Mouse (Mus musculus) midbrain, embryonic 12.5 days (tissue): ENCODE results near the gene Tmem132a. TPM values are rescaled to one million over a fixed set of nuclear protein-coding genes. Genes with fewer than 3 reads are reported as not detected.

Source experiments
- ATAC-seq: fragments of 200-750 bp; cut with Nextera tagmentation; 2 replicates; pipeline ENCODE4 v1.8.0; 2017; ENCODE audit warnings: low read depth, moderate TSS enrichment, moderate library complexity; ENCODE audit not compliant: low FRiP score
- H3K27ac ChIP-seq: fragments of 300-500 bp; sonication (generic); replicated peaks from 2 replicates; pipeline ENCODE4 v1.5.1; 2016; ENCODE audit warnings: mild to moderate bottlenecking
- H3K27me3 ChIP-seq: fragments of 300-500 bp; sonication (generic); 2 replicates; pipeline ENCODE4 v1.6.1; 2016; ENCODE audit warnings: mild to moderate bottlenecking
- H3K36me3 ChIP-seq: fragments of 300-500 bp; sonication (generic); 2 replicates; pipeline ENCODE4 v1.6.1; 2016
- H3K4me1 ChIP-seq: fragments of 300-500 bp; sonication (generic); 2 replicates; pipeline ENCODE4 v1.6.1; 2016
- H3K4me2 ChIP-seq: fragments of 300-500 bp; sonication (generic); replicated peaks from 2 replicates; pipeline ENCODE4 v1.6.1; 2016; ENCODE audit warnings: mild to moderate bottlenecking, moderate library complexity
- H3K4me3 ChIP-seq: fragments of 300-500 bp; sonication (generic); 2 replicates; pipeline ENCODE4 v1.5.1; 2016; ENCODE audit warnings: mild to moderate bottlenecking
- H3K9ac ChIP-seq: fragments of 300-500 bp; sonication (generic); replicated peaks from 2 replicates; pipeline ENCODE4 v1.6.1; 2016; ENCODE audit warnings: mild to moderate bottlenecking, moderate library complexity
- H3K9me3 ChIP-seq: fragments of 300-500 bp; sonication (generic); 2 replicates; pipeline ENCODE4 v1.6.1; 2016; ENCODE audit warnings: mild to moderate bottlenecking
- WGBS: fragments of 180-500 bp; shearing (Covaris S2); methylation state at CpG from one replicate; pipeline ENCODE4 v1.1.7; 2016; 5-methylcytosine and 5-hydroxymethylcytosine counted together
- polyA plus RNA-seq: library from polyadenylated mRNA; unstranded; fragments of >200 nt; fragmentation: Nextera tagmentation; extraction: Ambion mirVana; gene quantifications from 2 replicates; pipeline ENCODE4 v1.2.1, GENCODE M21; 2016

Tmem132a gene
- polyA plus RNA-seq, 1 experiment from 2014 or later, result 146 TPM

- no peak for ATAC-seq
- Histone ChIP-seq H3K27ac (no peak overlapping the region), H3K27me3 (peaks cover 13% of the 10 kb centered on the region; the same call in 1 of the 2 replicates), H3K4me1 (no peaks in the 10 kb centered on the region), H3K9ac (no peak overlapping the region), H3K4me2 (no peak overlapping the region), H3K9me3 (no peaks in the 10 kb centered on the region), H3K36me3 (no peaks in the 10 kb centered on the region), H3K4me3 (no peak overlapping the region)
- WGBS, result 55% methylated on average over 24 of the region's 24 CpGs
These were observed 26.8 kb downstream of the Tmem132a start for GRCm38 (mm10) chr19:10842914-10843313.

- Histone ChIP-seq H3K27me3 (peaks cover 13% of the 10 kb centered on the region; the same call in 1 of the 2 replicates), H3K4me3 (no peak overlapping the region), H3K4me1 (no peaks in the 10 kb centered on the region), H3K36me3 (no peaks in the 10 kb centered on the region), H3K27ac (no peak overlapping the region), H3K9me3 (no peaks in the 10 kb centered on the region), H3K4me2 (no peak overlapping the region), H3K9ac (no peak overlapping the region)
- ATAC-seq, result no peak
- WGBS, result 52% methylated on average over 16 of the region's 16 CpGs
These were observed 27.8 kb downstream of the Tmem132a start for GRCm38 (mm10) chr19:10841721-10842626.

- no peaks in the 10 kb centered on the region for H3K4me1 ChIP-seq
- H3K9ac ChIP-seq, result no peak within 1 kb of the TSS
- H3K36me3 ChIP-seq, result no peaks in the 10 kb centered on the region
- 85% methylated on average over 15 of the region's 15 CpGs for WGBS
- no peak for ATAC-seq
- H3K27me3 ChIP-seq, result peaks cover 13% of the 10 kb centered on the region; the same call in 1 of the 2 replicates
- H3K27ac ChIP-seq, result no peak within 1 kb of the TSS
- no peaks in the 10 kb centered on the region for H3K9me3 ChIP-seq
- H3K4me3 ChIP-seq, result no peak within 1 kb of the TSS
- H3K4me2 ChIP-seq, result no peak within 1 kb of the TSS
These were observed 30.5 kb downstream of the Tmem132a start, which contains the start of gene Slc15a3 for GRCm38 (mm10) chr19:10839010-10839892. Gene Slc15a3 (plus strand): TSS chr19:10839727.

GRCm38 (mm10) chr19:10835671-10836070 lies 34.1 kb downstream of the Tmem132a start:
- 74% methylated on average over 3 of the region's 3 CpGs for WGBS
- Histone ChIP-seq H3K4me1 (no peaks in the 10 kb centered on the region), H3K9ac (no peak overlapping the region), H3K36me3 (no peaks in the 10 kb centered on the region), H3K27me3 (no peaks in the 10 kb centered on the region), H3K4me2 (no peak overlapping the region), H3K4me3 (no peak overlapping the region), H3K9me3 (no peaks in the 10 kb centered on the region), H3K27ac (no peak overlapping the region)
- no peak for ATAC-seq

GRCm38 (mm10) chr19:10833611-10834010 lies 36.1 kb downstream of the Tmem132a start:
- ATAC-seq, result no peak
- no peak overlapping the region for H3K27ac ChIP-seq
- no peaks in the 10 kb centered on the region for H3K36me3 ChIP-seq
- H3K4me3 ChIP-seq, result no peak overlapping the region
- H3K9me3 ChIP-seq, result no peaks in the 10 kb centered on the region
- H3K27me3 ChIP-seq, result no peaks in the 10 kb centered on the region
- no peak overlapping the region for H3K4me2 ChIP-seq
- no peak overlapping the region for H3K9ac ChIP-seq
- 75% methylated on average over 3 of the region's 3 CpGs for WGBS
- no peaks in the 10 kb centered on the region for H3K4me1 ChIP-seq

- no peak overlapping the region for H3K4me3 ChIP-seq
- H3K9ac ChIP-seq, result no peak overlapping the region
- H3K36me3 ChIP-seq, result no peaks in the 10 kb centered on the region
- H3K27me3 ChIP-seq, result no peaks in the 10 kb centered on the region
- H3K9me3 ChIP-seq, result no peaks in the 10 kb centered on the region
- no peak for ATAC-seq
- no peak overlapping the region for H3K4me2 ChIP-seq
- WGBS, result 88% methylated on average over 3 of the region's 3 CpGs
- H3K27ac ChIP-seq, result no peak overlapping the region
- no peaks in the 10 kb centered on the region for H3K4me1 ChIP-seq
These were observed 37.7 kb downstream of the Tmem132a start for GRCm38 (mm10) chr19:10832030-10832429.

GRCm38 (mm10) chr19:10831424-10831823 lies 38.3 kb downstream of the Tmem132a start:
- H3K9me3 ChIP-seq, result no peaks in the 10 kb centered on the region
- H3K27me3 ChIP-seq, result no peaks in the 10 kb centered on the region
- no peak overlapping the region for H3K4me2 ChIP-seq
- 5% methylated on average over 5 of the region's 5 CpGs for WGBS
- H3K36me3 ChIP-seq, result no peaks in the 10 kb centered on the region
- no peaks in the 10 kb centered on the region for H3K4me1 ChIP-seq
- no peak overlapping the region for H3K4me3 ChIP-seq
- no peak for ATAC-seq
- H3K9ac ChIP-seq, result no peak overlapping the region
- no peak overlapping the region for H3K27ac ChIP-seq

- H3K9me3 ChIP-seq, result no peaks in the 10 kb centered on the region
- no peak within 1 kb of the TSS for H3K9ac ChIP-seq
- WGBS, result 89% methylated on average over 16 of the region's 16 CpGs
- no peak within 1 kb of the TSS for H3K27ac ChIP-seq
- no peak within 1 kb of the TSS for H3K4me3 ChIP-seq
- H3K27me3 ChIP-seq, result no peaks in the 10 kb centered on the region
- H3K4me2 ChIP-seq, result no peak within 1 kb of the TSS
- no peak for ATAC-seq
- no peaks in the 10 kb centered on the region for H3K4me1 ChIP-seq
- no peaks in the 10 kb centered on the region for H3K36me3 ChIP-seq
These were observed 40.1 kb downstream of the Tmem132a start, which contains the start of gene Cd6 for GRCm38 (mm10) chr19:10829436-10830175. Gene Cd6 (minus strand): TSS chr19:10830058.

- no peaks in the 10 kb centered on the region for H3K36me3 ChIP-seq
- H3K27me3 ChIP-seq, result no peaks in the 10 kb centered on the region
- H3K4me1 ChIP-seq, result no peaks in the 10 kb centered on the region
- 89% methylated on average over 5 of the region's 5 CpGs for WGBS
- H3K27ac ChIP-seq, result no peak overlapping the region
- H3K9me3 ChIP-seq, result no peaks in the 10 kb centered on the region
- H3K9ac ChIP-seq, result no peak overlapping the region
- H3K4me3 ChIP-seq, result no peak overlapping the region
- no peak overlapping the region for H3K4me2 ChIP-seq
- no peak for ATAC-seq
These were observed 41.4 kb downstream of the Tmem132a start for GRCm38 (mm10) chr19:10828321-10828720.

- Histone ChIP-seq H3K9ac (no peak overlapping the region), H3K27ac (no peak overlapping the region), H3K36me3 (no peaks in the 10 kb centered on the region), H3K27me3 (no peaks in the 10 kb centered on the region), H3K4me3 (no peak overlapping the region), H3K4me2 (no peak overlapping the region), H3K4me1 (no peaks in the 10 kb centered on the region), H3K9me3 (no peaks in the 10 kb centered on the region)
- no peak for ATAC-seq
- WGBS, result 91% methylated on average over 7 of the region's 7 CpGs
These were observed 45.7 kb downstream of the Tmem132a start for GRCm38 (mm10) chr19:10824061-10824460.

GRCm38 (mm10) chr19:10822534-10822933 lies 47.2 kb downstream of the Tmem132a start:
- 96% methylated on average over 4 of the region's 4 CpGs for WGBS
- Histone ChIP-seq H3K9ac (no peak overlapping the region), H3K27me3 (no peaks in the 10 kb centered on the region), H3K4me3 (no peak overlapping the region), H3K4me2 (no peak overlapping the region), H3K9me3 (no peaks in the 10 kb centered on the region), H3K36me3 (no peaks in the 10 kb centered on the region), H3K4me1 (peaks cover 7% of the 10 kb centered on the region; the same call in 1 of the 2 replicates), H3K27ac (no peak overlapping the region)
- no peak for ATAC-seq
